In genomic region chr14:62575862-62576261, GRCm38 (mm10) we compare ENCODE assay signal across 25 mouse cellular contexts. TPM values are rescaled to one million over a fixed set of nuclear protein-coding genes. Genes with fewer than 3 reads are reported as not detected.
A peak's percentile ranks its signal among the peaks of the same experiment; 100 is the strongest.
DNase-seq lines count a peak whose midpoint lies in the region; ATAC-seq and TF ChIP-seq lines count a peak whose summit lies in the region.
"Had no signal": no experiment of that assay in that cellular context is flagged by ENCODE, and none has a peak within 500 bp of the region (broad histone marks: within the 10 kb centered on the region; RNA-seq: fewer than 3 reads in every experiment).

No protein-coding gene starts in this region.

- TF ChIP-seq CTCF in midbrain, postnatal 0 days (IDR thresholded peaks at IDR 0.05) = no peak

- 67% methylated on average over 8 of the region's 8 CpGs for WGBS in forebrain, embryonic 11.5 days
- WGBS in forebrain, embryonic 12.5 days = 74% methylated on average over 8 of the region's 8 CpGs
- 67% methylated on average over 8 of the region's 8 CpGs for WGBS in midbrain, postnatal 0 days
- 63% methylated on average over 8 of the region's 8 CpGs for WGBS in midbrain, embryonic 10.5 days

- H3K27me3 ChIP-seq in forebrain, embryonic 11.5 days (ENCODE audit: control insufficient read depth, insufficient read depth, low read length) = no peaks in the 10 kb centered on the region
- H3K27me3 ChIP-seq in forebrain, embryonic 12.5 days = no peaks in the 10 kb centered on the region
- H3K27me3 ChIP-seq in midbrain, postnatal 0 days (ENCODE audit: insufficient read depth, low read length) = no peaks in the 10 kb centered on the region
- no peaks in the 10 kb centered on the region for H3K27me3 ChIP-seq in midbrain, embryonic 10.5 days (ENCODE audit: low read depth, poor library complexity, severe bottlenecking)
- H3K27me3 ChIP-seq: lung, embryonic 15.5 days; neural tube, embryonic 12.5 days had no signal

- no peak overlapping the region for H3K4me2 ChIP-seq in forebrain, embryonic 11.5 days (ENCODE audit: low read depth, low read length, severe bottlenecking)
- H3K4me2 ChIP-seq in forebrain, embryonic 12.5 days = no peak overlapping the region
- no peak overlapping the region for H3K4me2 ChIP-seq in midbrain, postnatal 0 days (ENCODE audit: low read depth, low read length, poor library complexity, severe bottlenecking)
- H3K4me2 ChIP-seq: heart, embryonic 11.5 days; liver, embryonic 12.5 days; lung, embryonic 15.5 days; neural tube, embryonic 12.5 days had no signal

- H3K4me1 ChIP-seq in forebrain, embryonic 11.5 days (replicated peaks; ENCODE audit: control insufficient read depth, insufficient read depth, low read length) = no peaks in the 10 kb centered on the region
- peaks cover 19% of the 10 kb centered on the region for H3K4me1 ChIP-seq in forebrain, embryonic 12.5 days
- H3K4me1 ChIP-seq in midbrain, postnatal 0 days (ENCODE audit: insufficient read depth, low read length) = no peaks in the 10 kb centered on the region
- peaks cover 18% of the 10 kb centered on the region for H3K4me1 ChIP-seq in midbrain, embryonic 10.5 days
- H3K4me1 ChIP-seq: liver, embryonic 12.5 days; neural tube, embryonic 12.5 days had no signal

- no peaks in the 10 kb centered on the region for H3K9me3 ChIP-seq in forebrain, embryonic 11.5 days (ENCODE audit: control insufficient read depth, low read length)
- H3K9me3 ChIP-seq in forebrain, embryonic 12.5 days = no peaks in the 10 kb centered on the region
- no peaks in the 10 kb centered on the region for H3K9me3 ChIP-seq in midbrain, postnatal 0 days (ENCODE audit: low read length)
- no peaks in the 10 kb centered on the region for H3K9me3 ChIP-seq in midbrain, embryonic 10.5 days (replicated peaks)
- H3K9me3 ChIP-seq: limb, embryonic 10.5 days; liver, embryonic 12.5 days; lung, embryonic 15.5 days; neural tube, embryonic 12.5 days had no signal

- ATAC-seq in forebrain, embryonic 11.5 days (replicated peaks; ENCODE audit: low FRiP score) = no peak
- ATAC-seq in forebrain, embryonic 12.5 days (ENCODE audit: low FRiP score) = no peak
- ATAC-seq in midbrain, postnatal 0 days (ENCODE audit: low FRiP score) = no peak
- ATAC-seq: inflammation-experienced regulatory T-cells, adult 6 months; liver, embryonic 12.5 days had no signal

- H3K9ac ChIP-seq in forebrain, embryonic 11.5 days (ENCODE audit: low read length) = no peak overlapping the region
- no peak overlapping the region for H3K9ac ChIP-seq in forebrain, embryonic 12.5 days
- H3K9ac ChIP-seq in midbrain, postnatal 0 days (replicated peaks; ENCODE audit: low read length, poor library complexity, severe bottlenecking) = no peak overlapping the region
- H3K9ac ChIP-seq: liver, embryonic 12.5 days; lung, embryonic 15.5 days; neural tube, embryonic 12.5 days had no signal

- no peak overlapping the region for H3K4me3 ChIP-seq in forebrain, embryonic 11.5 days (ENCODE audit: low read depth, low read length)
- H3K4me3 ChIP-seq in forebrain, embryonic 12.5 days (replicated peaks) = no peak overlapping the region
- H3K4me3 ChIP-seq in midbrain, postnatal 0 days (ENCODE audit: low read depth, low read length) = no peak overlapping the region
- no peak overlapping the region for H3K4me3 ChIP-seq in midbrain, embryonic 10.5 days
- H3K4me3 ChIP-seq: erythroblast, embryonic 14.5 days; limb, embryonic 10.5 days; liver, embryonic 12.5 days; lung, embryonic 15.5 days; neural tube, embryonic 12.5 days had no signal

- no peaks in the 10 kb centered on the region for H3K36me3 ChIP-seq in forebrain, embryonic 11.5 days (ENCODE audit: control insufficient read depth, insufficient read depth, low read length)
- H3K36me3 ChIP-seq in forebrain, embryonic 12.5 days (replicated peaks) = no peaks in the 10 kb centered on the region
- H3K36me3 ChIP-seq in midbrain, postnatal 0 days (ENCODE audit: insufficient read depth, low read length) = no peaks in the 10 kb centered on the region
- no peaks in the 10 kb centered on the region for H3K36me3 ChIP-seq in midbrain, embryonic 10.5 days
- H3K36me3 ChIP-seq: limb, embryonic 10.5 days; liver, embryonic 12.5 days; lung, embryonic 15.5 days; neural tube, embryonic 12.5 days had no signal

- peak; percentile 49 for DNase-seq in forebrain, embryonic 11.5 days (ENCODE audit: low spot score)
- DNase-seq in midbrain, postnatal 0 days (ENCODE audit: low spot score) = peak; percentile 60
- DNase-seq in midbrain, embryonic 10.5 days (ENCODE audit: low spot score) = no peak
- peak; percentile 22 for DNase-seq in cerebellum, adult 9-11 months
- DNase-seq in retina, embryonic 14.5 days (ENCODE audit: low spot score) = peak; percentile 18
- no peak for DNase-seq in spleen, postnatal 10 days (ENCODE audit: low spot score in 2 of 2)
- no peak for DNase-seq in B cell, adult 2 months
- DNase-seq: adrenal gland, adult 2 months; embryo, embryonic 11 days; gastrocnemius, postnatal 25 days; heart, postnatal 4 days; kidney, adult 9 months; thymus, postnatal 4 days had no signal

- H3K27ac ChIP-seq in forebrain, embryonic 11.5 days (ENCODE audit: low read depth, low read length) = no peak overlapping the region
- H3K27ac ChIP-seq in forebrain, embryonic 12.5 days = no peak overlapping the region
- no peak overlapping the region for H3K27ac ChIP-seq in midbrain, postnatal 0 days (ENCODE audit: low read depth, low read length)
- no peak overlapping the region for H3K27ac ChIP-seq in midbrain, embryonic 10.5 days (replicated peaks)
- H3K27ac ChIP-seq: limb, embryonic 10.5 days; liver, embryonic 12.5 days; lung, embryonic 15.5 days; neural tube, embryonic 12.5 days had no signal

RNA-seq across cellular contexts. Expression of gene Gm4131, which starts 9.1 kb away (rescaled TPM):
- polyA plus RNA-seq in forebrain, embryonic 11.5 days (2014; fragmentation: Nextera tagmentation; extraction: Ambion mirVana) = not detected in 2 replicates
- polyA plus RNA-seq in forebrain, embryonic 12.5 days (2016; fragmentation: Nextera tagmentation; extraction: Ambion mirVana) = 0.41 TPM in 1 of 2 replicates, not detected in the other
- not detected in 2 replicates for total RNA-seq in midbrain, postnatal 0 days (2014; rRNA removed)
- polyA plus RNA-seq in midbrain, postnatal 0 days (2015; fragmentation: Nextera tagmentation; extraction: Ambion mirVana) = 0.14 TPM in 1 of 2 replicates, not detected in the other
- 0.10 and 0.16 TPM in 2 replicates for polyA plus RNA-seq in midbrain, embryonic 10.5 days (2016; fragmentation: Nextera tagmentation; extraction: Ambion mirVana)
- total RNA-seq: adrenal gland, adult 2 months; gastrocnemius, postnatal 25 days; heart, postnatal 4 days; megakaryocyte progenitor cell, adult 5-6 weeks had no signal
- polyA plus RNA-seq: adrenal gland, adult 2 months; erythroblast, embryonic 14.5 days; frontal cortex, adult 2 months; heart, embryonic 11.5 days; inflammation-experienced regulatory T-cells, adult 6 months; large intestine, adult 2 months; limb, embryonic 10.5 days; liver, embryonic 12.5 days; lung, embryonic 15.5 days; neural tube, embryonic 12.5 days; spleen, adult 2 months had no signal

RNA-seq across cellular contexts. Expression of gene Fam124a, which starts 20.3 kb away (rescaled TPM):
- 7.4 and 9.2 TPM in 2 replicates for polyA plus RNA-seq in forebrain, embryonic 11.5 days (2014; fragmentation: Nextera tagmentation; extraction: Ambion mirVana)
- 13.5 and 18.2 TPM in 2 replicates for polyA plus RNA-seq in forebrain, embryonic 12.5 days (2016; fragmentation: Nextera tagmentation; extraction: Ambion mirVana)
- 43.4 and 45.5 TPM in 2 replicates for total RNA-seq in midbrain, postnatal 0 days (2014; rRNA removed)
- polyA plus RNA-seq in midbrain, postnatal 0 days (2015; fragmentation: Nextera tagmentation; extraction: Ambion mirVana) = 41.5 and 42.1 TPM in 2 replicates
- polyA plus RNA-seq in midbrain, embryonic 10.5 days (2016; fragmentation: Nextera tagmentation; extraction: Ambion mirVana) = 3.6 and 4.3 TPM in 2 replicates
- total RNA-seq: megakaryocyte progenitor cell, adult 5-6 weeks had no signal
- polyA plus RNA-seq: erythroblast, embryonic 14.5 days; inflammation-experienced regulatory T-cells, adult 6 months had no signal

Comparison
In these comparisons a context has a peak if more than half of its experiments do, and no peak if none do; other contexts are left out.
1. DNase-seq: peak in forebrain, embryonic 11.5 days (single experiment), midbrain, postnatal 0 days (single experiment), cerebellum, adult 9-11 months (single experiment) and retina, embryonic 14.5 days (single experiment); none in midbrain, embryonic 10.5 days (single experiment), spleen, postnatal 10 days (0 of 2) and B cell, adult 2 months (0 of 2).